Mouse (Mus musculus): ENCODE measurements at regions not wholly inside any gene's neighbourhood (a gene's known extent, or its start where the extent isn't known, plus 50 kb on each side); places are given as distances from the start of the nearest gene placed in this dataset.

- Histone ChIP-seq H3K9ac (replicated peaks; ENCODE audit: low read depth) (no peak overlapping the region), H3K9me3 (ENCODE audit: low read length) (no peaks in the 10 kb centered on the region), H3K36me3 (ENCODE audit: insufficient read depth, low read length) (no peaks in the 10 kb centered on the region), H3K4me1 (ENCODE audit: insufficient read depth, low read depth, low read length) (no peaks in the 10 kb centered on the region), H3K27me3 (replicated peaks; ENCODE audit: insufficient read depth, low read length) (no peaks in the 10 kb centered on the region), H3K4me2 (replicated peaks; ENCODE audit: low read depth, low read length) (no peak overlapping the region), H3K4me3 (ENCODE audit: low read depth, low read length) (no peak overlapping the region), H3K27ac (ENCODE audit: low read length) (no peak overlapping the region)
- 32% methylated on average over 10 of the region's 10 CpGs for WGBS
- DNase-seq (ENCODE audit: low spot score) = no peak
- TF ChIP-seq EP300 (IDR thresholded peaks at IDR 0.05) (no peak), CTCF (IDR thresholded peaks at IDR 0.05) (no peak)
- ATAC-seq = 0 out of 2 replicates have a peak, but pooled peaks have one; percentile 14
Observed at GRCm38 (mm10) chr12:25533709-25534619, 437.0 kb upstream of the Id2 start.

- Histone ChIP-seq H3K4me1 (ENCODE audit: insufficient read depth, low read depth, low read length) (no peaks in the 10 kb centered on the region), H3K27ac (ENCODE audit: low read length) (no peak overlapping the region), H3K27me3 (replicated peaks; ENCODE audit: insufficient read depth, low read length) (no peaks in the 10 kb centered on the region), H3K9me3 (ENCODE audit: low read length) (no peaks in the 10 kb centered on the region), H3K36me3 (ENCODE audit: insufficient read depth, low read length) (no peaks in the 10 kb centered on the region), H3K4me2 (replicated peaks; ENCODE audit: low read depth, low read length) (no peak overlapping the region), H3K4me3 (ENCODE audit: low read depth, low read length) (no peak overlapping the region), H3K9ac (replicated peaks; ENCODE audit: low read depth) (no peak overlapping the region)
- ATAC-seq (peak; percentile 53; the same call in 1 of the 2 replicates), DNase-seq (ENCODE audit: low spot score) (peak; percentile 32)
- 69% methylated on average over 3 of the region's 3 CpGs for WGBS
- no peak for TF ChIP-seq EP300 (IDR thresholded peaks at IDR 0.05)
- no peak for TF ChIP-seq CTCF (IDR thresholded peaks at IDR 0.05)
Observed at GRCm38 (mm10) chr12:25530483-25530882, 433.5 kb upstream of the Id2 start.

- no peaks in the 10 kb centered on the region for H3K4me1 ChIP-seq (ENCODE audit: insufficient read depth, low read depth, low read length)
- no peak overlapping the region for H3K9ac ChIP-seq (replicated peaks; ENCODE audit: low read depth)
- H3K9me3 ChIP-seq (ENCODE audit: low read length) = no peaks in the 10 kb centered on the region
- ATAC-seq (no peak), DNase-seq (ENCODE audit: low spot score) (no peak)
- H3K36me3 ChIP-seq (ENCODE audit: insufficient read depth, low read length) = no peaks in the 10 kb centered on the region
- TF ChIP-seq CTCF (IDR thresholded peaks at IDR 0.05) (no peak), EP300 (IDR thresholded peaks at IDR 0.05) (no peak)
- H3K27me3 ChIP-seq (replicated peaks; ENCODE audit: insufficient read depth, low read length) = no peaks in the 10 kb centered on the region
- no peak overlapping the region for H3K27ac ChIP-seq (ENCODE audit: low read length)
- 59% methylated on average over 3 of the region's 3 CpGs for WGBS
- no peak overlapping the region for H3K4me3 ChIP-seq (ENCODE audit: low read depth, low read length)
- no peak overlapping the region for H3K4me2 ChIP-seq (replicated peaks; ENCODE audit: low read depth, low read length)
Observed at GRCm38 (mm10) chr12:25529537-25529936, 432.6 kb upstream of the Id2 start.

- WGBS = 78% methylated on average over 11 of the region's 11 CpGs
- no peak for ATAC-seq
- DNase-seq (ENCODE audit: low spot score) = no peak
- H3K27ac ChIP-seq (ENCODE audit: low read length) = no peak overlapping the region
- no peaks in the 10 kb centered on the region for H3K9me3 ChIP-seq (ENCODE audit: low read length)
- H3K36me3 ChIP-seq (ENCODE audit: insufficient read depth, low read length) = no peaks in the 10 kb centered on the region
- H3K9ac ChIP-seq (replicated peaks; ENCODE audit: low read depth) = no peak overlapping the region
- H3K4me2 ChIP-seq (replicated peaks; ENCODE audit: low read depth, low read length) = no peak overlapping the region
- H3K4me3 ChIP-seq (ENCODE audit: low read depth, low read length) = no peak overlapping the region
- no peak for TF ChIP-seq EP300 (IDR thresholded peaks at IDR 0.05)
- no peak for TF ChIP-seq CTCF (IDR thresholded peaks at IDR 0.05)
- no peaks in the 10 kb centered on the region for H3K27me3 ChIP-seq (replicated peaks; ENCODE audit: insufficient read depth, low read length)
- no peaks in the 10 kb centered on the region for H3K4me1 ChIP-seq (ENCODE audit: insufficient read depth, low read depth, low read length)
Observed at GRCm38 (mm10) chr12:25526639-25527038, 429.7 kb upstream of the Id2 start.

GRCm38 (mm10) chr12:25516738-25517137 lies 419.8 kb upstream of the Id2 start:
- DNase-seq (ENCODE audit: low spot score) = peak; percentile 39
- Histone ChIP-seq H3K36me3 (ENCODE audit: insufficient read depth, low read length) (no peaks in the 10 kb centered on the region), H3K9ac (replicated peaks; ENCODE audit: low read depth) (no peak overlapping the region), H3K4me3 (ENCODE audit: low read depth, low read length) (no peak overlapping the region), H3K27ac (ENCODE audit: low read length) (no peak overlapping the region), H3K27me3 (replicated peaks; ENCODE audit: insufficient read depth, low read length) (no peaks in the 10 kb centered on the region), H3K4me2 (replicated peaks; ENCODE audit: low read depth, low read length) (no peak overlapping the region), H3K9me3 (ENCODE audit: low read length) (no peaks in the 10 kb centered on the region), H3K4me1 (ENCODE audit: insufficient read depth, low read depth, low read length) (no peaks in the 10 kb centered on the region)
- TF ChIP-seq EP300 (IDR thresholded peaks at IDR 0.05) (no peak), CTCF (IDR thresholded peaks at IDR 0.05) (no peak)
- WGBS = 71% methylated on average over 2 of the region's 2 CpGs
- no peak for ATAC-seq

- TF ChIP-seq EP300 (IDR thresholded peaks at IDR 0.05) = no peak
- no peak for TF ChIP-seq CTCF (IDR thresholded peaks at IDR 0.05)
- no peak overlapping the region for H3K9ac ChIP-seq (replicated peaks; ENCODE audit: low read depth)
- H3K27me3 ChIP-seq (replicated peaks; ENCODE audit: insufficient read depth, low read length) = no peaks in the 10 kb centered on the region
- no peak for ATAC-seq
- no peaks in the 10 kb centered on the region for H3K36me3 ChIP-seq (ENCODE audit: insufficient read depth, low read length)
- no peak overlapping the region for H3K27ac ChIP-seq (ENCODE audit: low read length)
- no peak overlapping the region for H3K4me2 ChIP-seq (replicated peaks; ENCODE audit: low read depth, low read length)
- H3K4me1 ChIP-seq (ENCODE audit: insufficient read depth, low read depth, low read length) = no peaks in the 10 kb centered on the region
- no peaks in the 10 kb centered on the region for H3K9me3 ChIP-seq (ENCODE audit: low read length)
- no peak overlapping the region for H3K4me3 ChIP-seq (ENCODE audit: low read depth, low read length)
- DNase-seq (ENCODE audit: low spot score) = no peak
Observed at GRCm38 (mm10) chr12:25513679-25514078, 416.7 kb upstream of the Id2 start.

Data from lung, postnatal 0 days (tissue).